Mouse (Mus musculus) right cerebral cortex, postnatal 10 days (tissue): Measurements from ENCODE around the gene Slc9a3r2.
"Not testable (repeated sequence)": the region's sequence is repeated elsewhere in the genome, so short reads cannot be mapped to it uniquely, and the experiment has no call there.

Experiments used
- DNase-seq, 2 experiments: peaks; one replicate each; pipeline ENCODE4 v3.0.0; 2021; ENCODE audit warnings: low spot score in 2 of 2

The Slc9a3r2 gene

DNA sequence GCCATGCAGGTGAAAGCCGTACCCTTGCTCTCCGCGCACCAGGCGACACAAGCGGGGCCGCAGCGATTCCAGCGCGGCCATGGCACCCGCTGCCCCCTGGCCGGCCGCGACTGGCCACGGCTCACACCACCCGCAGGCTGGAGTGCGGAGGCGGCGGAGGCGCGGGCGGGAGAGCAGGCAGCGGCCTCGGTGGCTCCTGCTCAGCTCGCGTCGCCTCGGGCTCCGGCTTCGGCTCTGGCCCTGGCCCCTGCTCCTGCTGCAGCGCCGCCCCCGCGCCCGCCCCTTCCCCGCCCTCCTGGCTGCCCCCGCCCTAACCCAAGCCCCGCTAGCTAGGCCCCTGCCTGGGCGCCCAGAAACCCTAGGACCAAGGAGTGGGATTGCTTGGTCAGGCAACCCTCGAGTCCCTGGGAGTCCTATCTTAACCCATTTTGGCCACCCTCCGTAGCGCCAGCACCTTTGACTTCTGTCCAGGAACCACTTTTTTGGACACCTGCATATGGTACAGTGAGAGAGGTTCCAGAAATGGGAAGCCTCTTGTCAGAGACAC lies at the start of gene Slc9a3r2:
Gene Slc9a3r2, minus strand, starts transcription at position 258 of the 547 bp plus-strand sequence.
- peak in 1 of 2 experiments; percentile 58 for DNase-seq

DNA sequence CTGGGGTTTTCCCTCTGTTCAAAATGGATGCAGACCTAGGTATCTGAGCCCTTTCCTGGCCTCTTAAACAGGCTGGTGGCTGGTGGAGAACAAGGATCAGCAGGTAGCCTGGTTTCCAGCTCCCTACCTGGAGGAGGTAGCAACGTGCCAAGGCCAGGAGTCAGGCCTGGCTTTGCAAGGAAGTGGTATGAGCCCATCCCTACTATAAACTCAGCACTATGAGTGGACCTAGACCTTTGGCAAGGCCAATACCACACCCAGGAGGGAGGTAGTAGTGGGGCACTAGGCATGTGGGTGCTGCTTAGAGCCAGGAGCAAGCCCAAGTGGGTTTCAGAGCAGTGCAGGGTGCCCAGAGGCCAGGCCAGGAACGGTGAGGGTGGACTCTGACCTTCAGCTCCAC lies 49.3 kb upstream of the Slc9a3r2 start:
- no peak for DNase-seq

DNA sequence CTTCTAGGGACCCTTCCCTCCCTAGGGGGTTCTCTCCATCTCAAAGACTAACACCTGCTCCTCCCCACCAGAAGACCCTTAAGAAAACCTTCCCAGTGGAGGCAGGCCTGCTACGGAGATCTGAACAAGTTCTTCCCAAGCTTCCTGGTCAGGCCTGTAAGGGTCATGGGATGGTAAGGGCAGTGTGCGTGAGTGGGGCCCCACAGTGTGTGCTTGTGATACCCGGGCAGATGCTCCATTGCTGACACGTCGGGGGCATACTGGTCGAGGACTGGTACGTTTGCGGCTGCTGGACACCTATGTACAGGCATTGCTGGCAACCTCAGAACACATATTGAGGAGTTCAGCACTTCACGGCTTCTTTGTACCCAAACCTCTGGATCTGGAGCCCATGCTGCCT lies 48.6 kb upstream of the Slc9a3r2 start:
- DNase-seq, result no peak

DNA sequence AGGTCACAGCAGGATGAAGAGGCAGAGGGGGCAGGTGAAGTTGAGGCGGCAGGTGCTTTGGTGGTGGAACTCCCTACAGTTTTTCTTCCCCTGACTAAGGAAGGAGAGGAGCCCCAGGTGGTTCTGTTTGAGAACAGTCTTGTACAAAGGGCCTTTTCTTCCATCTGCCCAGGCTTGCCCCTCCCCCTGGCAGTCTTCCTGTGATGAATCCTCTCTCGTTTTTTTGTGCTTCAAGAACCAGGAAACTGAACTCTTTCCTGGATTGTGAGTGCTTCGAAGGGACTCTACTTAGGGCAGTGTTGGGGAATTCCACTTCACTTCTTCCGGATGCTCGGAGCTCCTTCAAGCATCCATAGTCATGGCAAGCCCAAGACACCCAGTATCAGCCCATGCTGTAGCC lies 47.9 kb upstream of the Slc9a3r2 start:
- DNase-seq, result no peak

DNA sequence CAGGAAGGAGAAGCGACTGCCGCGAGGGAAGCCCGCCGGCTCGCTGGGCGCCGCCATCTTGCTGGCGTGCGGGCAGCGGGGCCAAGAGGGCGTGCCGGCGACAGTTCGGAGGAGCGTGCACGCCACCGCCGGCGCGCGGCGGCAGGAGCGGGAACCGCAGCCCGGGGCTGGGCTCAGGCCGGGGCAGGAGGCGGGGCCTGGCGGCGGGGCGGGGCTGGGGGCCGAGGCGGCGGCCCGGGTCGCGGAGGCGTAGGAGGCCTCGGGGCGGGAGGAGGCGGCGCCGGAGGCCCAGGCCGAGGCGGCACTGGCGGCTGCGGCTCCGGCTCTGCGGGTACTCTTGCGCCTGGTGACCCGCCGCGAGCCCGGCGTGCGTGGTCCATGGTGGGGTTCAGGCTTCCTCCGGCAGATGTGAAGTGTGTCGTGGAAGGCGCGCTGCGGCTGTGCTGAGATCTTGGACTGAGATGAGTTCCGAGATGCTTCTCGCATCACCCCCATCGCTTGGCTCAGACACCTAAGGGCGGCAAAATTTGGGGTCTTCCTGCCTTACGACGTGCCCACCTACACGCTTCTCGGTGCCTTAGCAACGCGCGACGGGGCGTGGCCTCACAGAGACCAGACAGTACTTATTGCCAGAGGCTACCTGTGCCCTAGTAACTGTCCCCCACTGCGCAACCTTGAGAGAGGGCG lies 46.0 kb upstream of the Slc9a3r2 start, which contains the start of the genes Gfer and Noxo1:
Gene Gfer, minus strand, starts transcription at position 146 of the 687 bp plus-strand sequence.
Gene Noxo1, plus strand, starts transcription at position 224 of the 687 bp plus-strand sequence.
- DNase-seq, result peak; percentile 90

DNA sequence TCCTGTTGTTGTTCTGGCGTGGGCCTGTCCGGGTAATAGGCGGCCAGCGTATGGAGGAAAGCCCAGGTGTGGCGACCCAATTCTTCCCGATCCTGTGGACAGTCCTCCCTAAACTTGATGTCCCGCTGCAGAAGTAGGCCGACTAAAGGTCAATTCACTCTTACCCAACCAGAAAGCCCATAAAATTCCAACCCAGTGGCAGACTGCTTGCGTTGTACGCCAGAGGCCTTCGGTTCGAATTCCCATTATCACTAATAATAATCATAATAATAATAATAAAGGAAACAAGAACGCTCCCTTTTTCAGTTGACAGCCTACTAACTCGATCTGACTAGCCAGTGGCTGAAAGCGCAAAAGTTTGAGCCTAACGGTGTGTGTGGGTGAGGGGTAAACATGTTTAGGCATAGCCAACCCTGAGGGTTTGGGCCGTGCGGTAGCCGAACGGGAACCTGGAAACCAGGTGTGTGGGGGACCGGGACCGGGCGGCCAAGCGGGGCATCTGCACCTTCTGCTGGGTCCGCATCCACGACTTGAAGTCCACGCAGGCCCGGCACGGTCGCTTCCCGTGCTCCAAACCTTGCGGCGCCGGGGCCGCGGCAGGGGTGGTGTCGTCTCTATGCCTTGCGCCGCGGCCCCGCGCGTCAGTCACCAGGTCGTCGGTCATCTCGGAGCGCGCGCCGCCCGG lies 45.3 kb upstream of the Slc9a3r2 start:
- no peak for DNase-seq

DNA sequence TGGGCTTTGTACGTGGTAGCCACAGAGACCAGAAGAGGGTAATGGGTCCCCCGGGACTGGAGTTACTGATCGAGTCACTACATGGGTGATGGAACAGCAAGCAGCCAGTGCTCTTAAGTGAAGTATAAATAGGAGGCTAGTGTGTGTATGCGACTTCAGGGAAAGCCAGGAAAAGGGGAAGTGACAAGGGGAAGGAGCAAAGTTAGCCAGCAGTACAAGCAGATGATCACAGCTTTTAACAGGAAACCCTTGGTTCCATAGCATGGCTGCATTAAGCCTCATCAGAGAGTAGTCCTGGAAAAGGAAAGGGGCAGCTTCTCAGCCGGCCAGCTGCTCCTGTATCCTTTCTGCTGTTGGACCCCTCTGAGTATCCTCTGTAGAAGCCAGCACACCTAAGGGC lies 42.3 kb upstream of the Slc9a3r2 start:
- no peak for DNase-seq

DNA sequence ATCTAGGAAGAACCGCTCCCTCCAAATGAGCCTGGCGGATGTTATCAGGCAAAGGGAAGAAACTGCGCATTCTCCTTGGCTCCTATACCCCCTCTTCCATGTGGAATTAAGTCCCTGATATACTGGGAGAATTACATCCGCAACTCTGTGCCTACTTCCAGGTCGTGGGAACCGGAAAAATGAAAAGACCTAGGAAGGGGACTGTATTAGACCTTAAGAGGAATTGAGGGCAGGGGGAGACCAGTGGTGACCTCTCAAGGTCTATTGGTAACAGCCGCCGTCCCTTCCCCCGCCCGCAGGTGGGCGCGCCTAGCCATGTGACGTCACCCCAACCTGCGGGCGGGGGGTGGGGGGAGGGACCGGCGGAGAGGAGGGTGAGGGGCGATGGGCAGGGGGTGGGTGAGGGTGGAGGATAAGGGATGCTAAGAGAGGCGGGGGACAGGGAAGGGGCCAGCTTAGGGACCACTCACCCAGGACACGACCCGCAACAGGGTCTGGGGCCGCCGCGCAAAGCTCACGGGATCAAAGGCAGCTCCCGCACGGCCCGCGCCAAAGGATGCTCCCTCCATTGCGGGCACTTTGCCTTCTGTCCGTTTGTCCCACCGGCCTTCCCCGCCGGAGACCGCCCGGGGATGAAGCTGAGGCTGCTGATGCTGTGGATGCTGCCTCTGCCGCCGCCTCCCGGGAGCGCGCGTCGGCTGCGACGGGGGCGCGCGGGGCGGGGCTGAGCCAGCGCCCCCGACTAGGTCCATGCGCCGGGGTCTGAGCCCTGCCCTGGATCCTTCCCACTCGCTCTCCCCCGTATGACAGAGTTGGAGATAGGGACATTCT lies 39.3 kb upstream of the Slc9a3r2 start, which contains the start of gene Syngr3:
Gene Syngr3, minus strand, starts transcription at position 705 of the 831 bp plus-strand sequence.
- DNase-seq, result peak; percentile 67 to 69

DNA sequence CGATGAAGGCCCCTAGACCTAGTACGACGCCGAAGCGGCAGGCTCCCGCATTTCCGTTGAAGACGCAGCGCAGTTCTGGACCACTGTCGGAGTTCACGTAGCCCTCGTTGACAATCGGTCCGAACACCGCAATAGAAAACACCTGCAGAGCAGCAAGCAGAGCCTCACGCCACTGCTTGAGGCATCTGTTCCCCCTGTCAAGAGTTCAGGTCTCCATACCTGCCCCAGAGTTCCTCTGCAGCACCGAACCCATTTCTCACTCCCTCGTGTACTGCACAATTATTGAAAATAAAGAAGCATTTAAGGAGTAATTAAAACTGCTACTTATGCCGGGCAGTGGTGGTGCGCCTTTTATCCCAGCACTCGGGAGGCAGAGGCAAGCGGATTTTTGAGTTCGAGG lies 37.5 kb upstream of the Slc9a3r2 start:
- DNase-seq, result no peak

DNA sequence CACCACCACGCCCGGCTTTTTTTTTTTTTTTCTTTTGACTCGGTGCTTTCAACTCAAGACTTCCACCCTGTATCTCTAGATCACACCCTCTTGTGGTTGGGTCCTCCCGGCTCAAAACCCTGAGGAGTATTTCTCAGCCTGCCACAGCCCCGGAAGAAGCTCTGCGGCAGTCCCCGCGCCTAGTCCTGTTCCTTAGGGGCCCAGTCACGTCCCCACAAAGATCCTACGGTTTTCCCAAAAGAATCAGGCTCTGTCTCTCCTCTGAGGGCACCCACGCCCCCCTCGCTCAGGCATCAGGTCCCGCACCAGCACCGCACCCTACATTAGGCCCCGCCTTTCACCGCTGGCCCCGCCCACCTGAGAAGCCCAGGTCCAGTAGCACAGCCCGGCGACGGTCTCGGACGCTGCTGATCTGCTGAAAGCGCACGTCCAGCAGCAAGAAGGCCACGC lies 37.0 kb upstream of the Slc9a3r2 start:
- peak in 1 of 2 experiments; percentile 46 for DNase-seq

DNA sequence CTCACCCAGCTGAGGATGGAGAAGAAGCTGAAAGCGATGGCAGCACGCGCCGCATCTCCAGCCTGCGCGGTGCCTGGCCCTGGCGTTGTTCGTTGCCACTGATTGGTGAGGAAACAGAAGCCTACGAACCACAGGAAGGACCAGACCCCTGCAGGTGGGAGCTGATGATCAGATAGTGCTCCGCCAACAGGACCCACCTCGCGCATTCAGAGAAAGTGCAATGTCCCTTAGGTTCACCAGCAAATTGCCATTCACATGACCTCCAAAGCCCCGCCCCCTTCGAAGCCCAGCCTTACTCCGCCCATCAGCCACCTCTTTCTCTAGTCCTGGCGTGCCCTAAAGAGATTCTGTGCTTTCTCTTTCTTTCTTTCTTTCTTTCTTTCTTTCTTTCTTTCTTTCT lies 36.4 kb upstream of the Slc9a3r2 start:
- DNase-seq, result peak in 1 of 2 experiments; percentile 37

DNA sequence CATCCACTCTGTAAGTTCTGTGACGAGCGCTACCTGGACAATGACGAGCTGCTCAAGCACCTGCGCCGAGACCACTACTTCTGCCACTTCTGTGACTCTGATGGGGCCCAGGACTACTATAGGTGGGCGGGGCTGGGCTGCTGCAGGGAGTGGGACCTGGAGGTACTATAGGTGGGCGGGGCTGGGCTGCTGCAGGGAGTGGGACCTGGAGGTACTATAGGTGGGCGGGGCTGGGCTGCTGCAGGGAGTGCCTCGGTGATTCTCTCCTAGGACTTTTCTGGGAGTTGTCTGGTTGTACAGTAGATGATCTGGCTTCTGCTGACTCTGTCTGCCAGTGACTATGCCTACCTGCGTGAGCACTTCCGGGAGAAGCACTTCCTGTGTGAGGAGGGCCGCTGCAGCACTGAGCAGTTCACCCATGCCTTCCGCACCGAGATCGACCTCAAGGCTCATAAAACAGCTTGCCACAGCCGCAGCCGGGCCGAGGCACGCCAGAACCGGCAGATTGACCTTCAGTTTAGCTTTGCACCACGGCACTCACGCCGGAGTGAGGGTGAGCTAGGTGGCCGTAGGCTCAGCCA lies 27.5 kb upstream of the Slc9a3r2 start:
- no peak for DNase-seq

DNA sequence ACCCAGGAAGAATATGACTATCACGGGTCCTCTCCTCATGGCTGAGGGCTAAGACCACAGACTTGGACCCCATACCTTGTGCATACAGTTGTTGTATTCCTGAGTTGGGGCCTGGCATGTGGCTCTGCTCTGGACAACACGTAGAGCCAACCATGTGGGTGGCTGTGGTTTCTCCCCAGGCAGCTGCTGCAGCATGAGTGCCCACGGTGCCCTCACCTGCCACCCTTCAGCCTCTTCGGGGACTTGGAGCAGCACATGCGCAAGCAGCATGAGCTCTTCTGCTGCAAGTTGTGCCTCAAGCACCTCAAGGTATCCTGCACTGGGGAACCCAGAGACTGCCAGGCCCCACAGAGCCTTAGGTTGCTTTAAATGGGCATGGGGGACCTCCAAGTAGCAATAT lies 26.8 kb upstream of the Slc9a3r2 start:
- DNase-seq, result no peak

DNA sequence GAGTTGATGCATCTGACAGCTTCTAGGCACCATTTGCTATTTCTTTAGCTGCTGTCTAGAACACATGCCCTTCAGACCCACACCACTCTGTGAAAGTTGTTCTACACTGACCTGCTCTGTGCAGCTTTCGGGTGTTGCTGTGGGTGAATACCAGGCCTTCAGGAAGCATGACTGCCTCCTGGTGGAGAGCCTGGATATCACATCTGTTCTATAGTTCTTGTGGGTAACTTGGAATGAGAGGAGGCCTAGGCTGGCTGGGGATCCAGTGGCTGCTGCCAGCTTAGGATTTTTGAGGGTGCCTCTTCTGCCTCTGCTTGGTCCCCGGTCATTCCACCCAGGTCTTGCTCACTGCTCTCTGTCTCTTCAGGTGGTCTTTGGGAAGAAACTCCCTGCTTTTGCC lies 26.1 kb upstream of the Slc9a3r2 start:
- peak; percentile 73 to 80 for DNase-seq

DNA sequence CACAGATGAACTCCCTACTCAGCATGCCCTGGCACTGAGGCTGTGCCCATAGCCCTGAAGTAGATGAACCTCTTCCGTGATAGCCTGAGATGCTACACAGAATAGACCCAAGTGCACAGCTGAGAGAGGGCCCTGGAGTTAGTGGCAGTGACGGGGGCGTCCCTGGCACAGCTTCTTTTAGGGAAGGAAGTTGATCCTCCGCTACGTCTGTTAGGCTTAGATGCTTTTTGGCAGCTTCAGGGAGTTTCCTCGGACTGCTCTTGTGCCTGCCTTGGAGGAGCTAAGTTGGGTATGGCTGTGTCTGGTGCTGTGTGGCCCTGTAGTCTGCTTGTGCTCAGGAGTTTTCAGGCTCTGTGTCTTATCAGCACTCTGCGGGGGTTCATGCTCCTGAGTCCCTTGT lies 24.1 kb upstream of the Slc9a3r2 start:
- peak; percentile 63 to 70 for DNase-seq

DNA sequence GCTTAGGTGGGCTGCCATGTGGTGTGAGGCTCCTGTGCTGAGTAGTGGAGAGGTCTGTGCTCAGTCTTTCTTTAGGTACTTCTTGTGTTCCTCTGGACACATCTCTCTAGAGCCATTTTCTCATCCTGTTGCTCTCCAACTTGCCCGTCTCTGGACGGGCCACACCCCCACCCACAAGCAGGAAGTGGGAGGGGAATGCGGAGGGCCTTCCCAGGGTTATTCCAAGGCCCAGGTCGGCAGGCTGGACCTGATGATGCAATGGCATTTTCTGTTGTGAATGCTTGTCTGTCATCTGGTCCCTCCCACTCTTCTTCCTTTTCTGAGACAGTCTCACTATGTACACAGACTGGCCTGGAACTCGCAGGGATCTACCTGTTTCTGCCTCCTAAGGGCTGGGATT lies 22.0 kb upstream of the Slc9a3r2 start:
- no peak for DNase-seq

DNA sequence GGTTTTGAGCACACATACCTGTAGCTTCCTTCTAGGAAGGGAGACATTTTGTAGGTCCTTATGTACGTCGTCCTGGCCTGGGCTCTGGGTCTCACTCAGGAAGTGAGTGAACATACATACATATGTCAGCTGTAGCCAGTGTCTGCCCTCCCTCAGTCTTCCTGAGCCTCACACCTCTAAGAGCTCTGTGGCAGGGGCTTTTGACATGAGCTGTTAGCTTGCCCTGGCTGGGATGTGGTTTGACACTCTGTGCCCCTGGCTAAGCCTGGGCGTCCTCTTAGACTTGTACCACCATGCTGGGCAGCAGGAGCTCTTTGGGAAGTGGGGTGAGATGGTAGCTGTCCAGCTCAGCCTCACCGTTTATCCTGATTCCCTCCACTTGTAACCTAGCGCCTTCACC lies 21.2 kb upstream of the Slc9a3r2 start:
- DNase-seq, result no peak

DNA sequence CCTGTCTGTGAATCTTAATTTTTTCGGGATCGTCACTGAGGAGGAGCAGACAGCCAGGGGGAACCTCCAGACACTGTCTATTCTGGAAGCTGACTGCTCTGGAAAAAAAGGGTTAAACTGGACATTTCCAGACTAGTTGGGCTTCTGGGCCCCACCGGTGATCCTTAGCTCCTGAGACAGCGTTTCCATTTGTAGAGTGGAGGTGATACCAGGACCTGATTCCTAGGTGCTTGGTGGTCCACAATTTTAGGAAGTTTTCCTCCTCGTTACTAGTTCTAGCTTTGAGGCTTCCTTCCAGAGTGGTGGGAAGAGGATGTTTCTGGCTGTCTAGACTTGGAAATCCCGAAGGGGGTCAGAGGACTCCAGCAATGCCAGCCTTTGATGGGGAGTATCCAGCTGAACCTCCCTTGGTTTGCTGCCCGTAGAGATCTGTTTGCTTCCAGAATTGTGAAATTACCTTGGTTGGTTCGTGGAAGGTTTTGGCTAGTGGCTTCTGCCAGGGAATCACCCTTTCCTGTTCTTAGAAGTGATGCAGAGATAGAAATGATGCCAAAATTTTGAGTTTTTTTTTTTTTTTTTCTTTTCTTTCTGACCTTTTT lies 20.2 kb upstream of the Slc9a3r2 start:
- no peak for DNase-seq

DNA sequence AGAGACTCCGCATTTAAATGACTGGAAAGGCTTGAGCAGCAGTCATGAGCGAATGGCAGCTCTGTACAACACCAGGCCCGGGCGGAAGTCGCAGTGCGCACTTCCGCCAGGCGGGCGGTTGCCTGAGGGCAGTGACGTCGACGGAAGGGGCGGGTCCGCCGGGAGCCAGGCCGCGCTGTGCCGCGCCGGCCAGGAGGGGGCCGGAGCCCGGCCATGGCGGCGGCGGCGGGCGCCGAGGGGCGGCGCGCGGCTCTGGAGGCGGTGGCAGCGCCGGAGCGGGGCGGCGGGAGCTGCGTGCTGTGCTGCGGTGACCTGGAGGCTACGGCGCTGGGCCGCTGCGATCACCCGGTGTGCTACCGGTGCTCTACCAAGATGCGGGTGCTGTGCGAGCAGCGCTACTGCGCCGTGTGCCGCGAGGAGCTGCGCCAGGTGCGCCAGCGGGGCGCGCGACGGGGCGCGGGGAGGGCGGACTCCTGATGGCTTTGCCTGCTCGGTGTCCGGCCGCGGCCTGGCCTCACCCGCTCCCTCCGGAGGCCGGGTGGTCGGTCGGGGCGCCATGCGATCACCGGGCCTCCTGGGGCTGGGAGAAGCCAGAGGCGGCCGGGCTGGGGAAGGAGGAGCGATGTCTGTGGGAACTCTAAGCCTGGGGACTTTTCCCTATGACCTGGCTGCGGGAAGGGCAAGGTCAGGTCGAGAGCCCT lies 19.6 kb upstream of the Slc9a3r2 start, which contains the start of gene Zfp598:
Gene Zfp598, plus strand, starts transcription at position 143 of the 701 bp plus-strand sequence.
- DNase-seq, result peak; percentile 96

DNA sequence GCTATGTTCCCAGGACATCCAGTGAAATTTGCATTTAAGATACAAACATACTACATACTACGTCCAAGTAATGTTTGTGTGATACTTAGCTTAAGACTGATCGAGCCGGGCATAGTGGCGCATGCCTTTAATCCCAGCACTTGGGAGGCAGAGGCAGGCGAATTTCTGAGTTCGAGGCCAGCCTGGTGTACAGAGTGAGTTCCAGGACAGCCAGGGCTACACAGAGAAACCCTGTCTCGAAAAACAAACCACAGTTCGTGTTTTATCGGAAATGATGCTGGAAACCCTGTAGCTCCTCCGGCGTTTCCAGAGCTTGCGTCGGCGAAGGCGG lies 19.1 kb upstream of the Slc9a3r2 start:
- not testable (repeated sequence) for DNase-seq
